Mouse (Mus musculus) CD4-positive, CD25-positive, alpha-beta regulatory T cell, adult 4 months (primary cell): ENCODE results near the gene Ascl2. TPM values are rescaled to one million over a fixed set of nuclear protein-coding genes. Genes with fewer than 3 reads are reported as not detected.

Source experiments
- ATAC-seq: one replicate; pipeline ENCODE4 v1.8.0; 2017
- polyA plus RNA-seq, 2 experiments: library from polyadenylated mRNA; unstranded; fragments of 100-300 nt; shearing (Covaris generic); gene quantifications; one replicate each; pipeline ENCODE4 v1.2.1; 2017

Ascl2 gene
- polyA plus RNA-seq, 2 experiments from 2014 or later, result 0.66 to 1.7 TPM

DNA sequence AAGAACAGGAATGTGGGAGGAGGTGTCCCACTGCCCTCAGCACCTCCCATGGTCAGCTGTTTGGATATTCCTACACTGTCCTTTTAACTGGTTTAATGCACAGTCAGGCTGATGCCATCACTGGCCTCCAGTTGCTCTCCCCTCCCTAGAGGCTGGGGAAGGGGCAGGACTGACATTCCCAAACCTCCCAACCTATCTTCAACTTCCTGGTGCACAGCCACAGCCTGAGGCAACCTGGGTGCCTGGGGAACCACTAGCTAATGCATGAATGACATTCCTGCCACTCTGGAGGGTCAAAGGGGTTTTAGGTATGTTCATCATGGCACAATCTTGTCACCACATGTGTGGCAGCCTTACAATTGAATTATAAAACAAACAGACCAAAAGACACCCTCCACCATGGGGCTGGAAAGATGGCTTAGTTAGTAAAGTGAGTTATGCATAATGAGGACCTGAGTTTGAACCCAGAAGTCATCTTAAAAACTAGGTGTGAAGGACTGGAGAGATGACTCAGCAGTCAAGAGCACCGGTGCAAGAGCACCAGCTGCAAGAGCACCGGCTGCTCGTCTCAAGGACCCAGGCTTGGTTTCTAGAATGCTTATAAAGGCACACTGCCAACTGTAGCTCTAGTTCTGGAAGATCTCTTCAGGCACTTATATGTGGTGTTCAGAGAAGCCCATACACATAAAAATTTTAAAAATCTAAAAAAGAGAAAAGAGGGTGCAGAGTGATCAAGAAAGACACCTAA, 28.5 kb upstream of the Ascl2 start:
- ATAC-seq, result no peak

- ATAC-seq, result no peak
Observed at GRCm38 (mm10) chr7:142996998-142997397, 27.9 kb upstream of the Ascl2 start.

GRCm38 (mm10) chr7:142995630-142996338, 26.7 kb upstream of the Ascl2 start:
- ATAC-seq, result no peak

- ATAC-seq, result no peak
Observed at GRCm38 (mm10) chr7:142995004-142995403, 25.9 kb upstream of the Ascl2 start.

DNA sequence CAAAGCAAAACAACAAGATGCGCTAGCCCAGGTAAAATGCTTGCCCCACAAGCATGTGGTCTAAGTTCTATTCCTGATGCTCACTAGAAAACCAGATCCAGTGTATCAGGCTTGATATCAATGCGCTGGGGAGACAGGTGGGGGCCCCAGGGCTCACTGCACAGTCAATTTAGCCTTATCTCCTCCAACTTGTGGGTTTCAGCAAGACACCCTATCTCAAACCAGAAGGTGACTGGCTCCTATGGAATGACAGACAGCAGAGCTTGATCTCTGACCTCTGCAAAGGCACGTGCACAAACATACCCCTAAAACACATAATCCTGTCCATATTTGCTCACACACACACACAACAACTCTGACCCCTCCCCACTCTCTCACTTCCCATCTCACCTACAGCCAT, 18.7 kb upstream of the Ascl2 start:
- no peak for ATAC-seq

DNA sequence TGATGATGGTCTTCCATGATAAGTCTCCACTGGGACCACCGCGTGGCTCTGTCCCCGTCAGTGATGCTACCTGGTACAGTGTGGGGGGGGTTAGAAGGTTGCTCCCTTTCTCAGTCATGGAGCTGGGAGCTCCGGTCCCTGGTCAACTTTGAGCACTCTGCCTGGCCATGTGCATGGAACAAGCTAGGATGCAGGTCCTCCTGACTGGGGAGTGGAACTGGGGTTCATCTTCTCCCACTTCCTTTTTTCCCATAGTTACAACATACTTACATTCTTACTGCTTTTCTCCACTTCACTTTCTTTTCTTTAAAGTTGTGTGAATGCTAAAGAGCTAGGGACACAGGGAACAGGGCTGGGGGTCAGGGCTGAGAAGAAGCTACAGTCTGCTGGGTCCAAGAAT, 16.1 kb upstream of the Ascl2 start:
- ATAC-seq, result no peak

DNA sequence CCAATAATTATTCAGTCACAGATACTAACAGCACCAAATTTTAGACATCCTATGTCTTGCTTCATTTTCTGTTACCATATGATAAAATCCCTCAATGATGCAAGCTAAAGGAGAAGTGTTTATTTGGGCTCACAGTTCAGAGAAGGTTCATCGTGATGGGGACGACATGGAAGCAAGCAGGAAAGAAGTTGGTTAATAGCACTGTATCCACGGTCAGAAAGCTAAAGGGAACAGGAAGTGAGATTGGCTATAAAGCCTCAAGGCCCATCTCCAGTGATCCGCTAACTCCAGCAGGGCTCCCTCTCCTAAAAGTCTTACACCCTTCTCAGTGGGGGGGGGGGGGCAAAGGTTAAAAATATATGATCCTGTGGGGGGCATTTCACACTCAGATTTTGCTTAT, 12.8 kb upstream of the Ascl2 start:
- ATAC-seq, result no peak

DNA sequence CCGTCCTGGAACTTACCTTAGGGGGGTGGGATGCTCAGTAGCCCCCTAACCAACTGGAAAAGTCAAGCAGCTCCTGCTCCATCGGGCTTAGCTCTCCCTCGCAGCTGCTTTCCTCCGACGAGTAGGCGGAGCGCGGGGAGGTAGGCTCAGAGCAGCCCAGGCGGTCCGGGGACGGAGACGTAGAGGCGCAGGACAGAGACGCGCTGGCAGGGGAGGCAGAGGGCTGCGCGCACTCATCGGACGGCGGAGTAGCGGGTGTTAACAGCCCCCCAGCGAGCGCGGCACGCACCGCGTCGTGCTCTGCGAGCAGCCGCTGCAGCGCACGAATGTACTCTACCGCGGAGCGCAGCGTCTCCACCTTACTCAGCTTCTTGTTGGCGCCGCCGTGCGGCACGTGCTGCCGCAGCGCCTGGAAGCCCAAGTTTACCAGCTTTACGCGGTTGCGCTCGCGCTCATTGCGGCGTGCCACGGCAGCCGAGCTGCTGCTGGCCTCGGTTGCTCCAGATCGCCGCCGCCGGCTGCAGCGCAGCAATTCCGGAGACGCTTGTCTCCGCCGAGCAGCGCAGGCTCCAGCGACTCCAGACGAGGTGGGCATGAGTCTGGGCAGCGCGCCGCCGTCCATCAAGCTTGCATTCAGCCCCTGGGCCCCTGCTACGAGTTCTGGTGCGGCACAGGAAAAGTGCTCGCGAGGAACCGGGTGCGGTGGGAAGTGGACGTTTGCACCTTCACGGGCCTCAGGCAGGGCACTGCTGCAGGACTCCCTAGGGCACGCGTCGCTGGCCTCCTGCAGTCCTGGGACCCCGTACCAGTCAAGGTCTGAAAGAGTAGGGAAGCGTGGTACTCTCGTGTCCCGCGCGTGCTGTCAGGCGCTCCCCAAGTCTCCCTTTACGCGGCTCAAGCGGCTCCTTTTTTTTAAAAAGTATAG, 918 bp downstream of the Ascl2 start:
- no peak for ATAC-seq

DNA sequence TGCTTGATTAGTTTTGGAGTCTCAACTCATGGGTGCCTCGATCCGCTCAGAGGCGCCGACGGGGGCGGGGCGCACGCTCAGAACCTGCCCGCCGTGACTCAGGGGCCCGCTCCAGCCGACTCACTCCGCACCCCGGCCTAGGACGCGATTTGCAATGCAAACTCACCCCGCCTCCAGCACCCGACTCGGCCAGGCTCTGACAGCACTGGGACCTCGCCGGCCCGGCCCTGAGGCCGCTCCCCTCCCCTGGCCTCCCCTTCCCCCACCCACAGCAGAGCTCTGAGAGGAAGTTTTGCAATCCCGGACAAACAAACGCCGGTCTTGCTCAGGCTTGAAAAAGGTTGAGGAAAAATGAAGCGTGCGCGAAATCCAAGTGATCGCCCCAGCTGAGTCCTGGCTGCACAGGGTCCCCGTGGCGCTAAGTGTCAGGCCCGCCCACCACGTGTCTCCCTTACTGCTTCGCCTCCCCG, 1.6 kb downstream of the Ascl2 start:
- ATAC-seq, result no peak

DNA sequence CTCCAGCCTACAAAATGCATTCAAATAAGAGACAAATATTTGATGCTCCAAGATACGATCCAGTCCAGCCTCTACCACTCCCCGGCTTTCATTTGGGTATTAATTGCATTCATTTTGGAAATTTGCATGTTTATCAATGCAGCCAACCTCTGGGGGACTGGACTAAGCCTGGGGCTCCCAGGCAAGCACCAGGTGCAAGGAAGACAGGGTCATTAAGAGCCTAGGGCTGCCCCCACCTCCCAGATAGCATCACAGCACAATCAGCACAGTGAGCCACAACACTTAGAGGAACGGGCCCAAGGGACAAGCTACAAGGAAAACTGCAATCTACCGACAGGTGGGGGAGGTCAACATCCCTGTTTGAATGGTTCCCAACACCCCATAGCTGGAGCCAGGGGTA, 9.3 kb downstream of the Ascl2 start:
- no peak for ATAC-seq

DNA sequence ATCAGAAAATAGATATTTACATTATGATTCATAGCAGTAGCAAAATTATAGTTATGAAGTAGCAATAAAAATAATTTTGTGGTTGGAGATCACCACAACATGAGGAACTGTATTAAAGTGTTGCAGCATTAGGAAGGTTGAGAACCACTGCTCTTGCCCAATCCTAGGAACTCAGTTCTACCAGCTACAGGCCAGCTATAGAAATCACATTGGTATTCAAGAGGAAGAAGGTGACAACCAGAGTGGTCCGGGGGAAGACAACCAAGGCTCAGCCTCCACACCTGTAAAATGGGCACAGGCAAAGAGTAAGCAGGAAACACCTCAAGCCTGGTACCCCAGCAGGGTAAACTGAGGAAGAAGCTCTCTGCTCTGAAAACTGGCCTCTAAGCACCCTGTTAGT, 10.2 kb downstream of the Ascl2 start:
- ATAC-seq, result no peak

GRCm38 (mm10) chr7:142956018-142956417, 13.0 kb downstream of the Ascl2 start:
- ATAC-seq, result no peak

GRCm38 (mm10) chr7:142949568-142949967, 19.5 kb downstream of the Ascl2 start:
- no peak for ATAC-seq

- no peak for ATAC-seq
Observed at GRCm38 (mm10) chr7:142937631-142938030, 31.4 kb downstream of the Ascl2 start.

DNA sequence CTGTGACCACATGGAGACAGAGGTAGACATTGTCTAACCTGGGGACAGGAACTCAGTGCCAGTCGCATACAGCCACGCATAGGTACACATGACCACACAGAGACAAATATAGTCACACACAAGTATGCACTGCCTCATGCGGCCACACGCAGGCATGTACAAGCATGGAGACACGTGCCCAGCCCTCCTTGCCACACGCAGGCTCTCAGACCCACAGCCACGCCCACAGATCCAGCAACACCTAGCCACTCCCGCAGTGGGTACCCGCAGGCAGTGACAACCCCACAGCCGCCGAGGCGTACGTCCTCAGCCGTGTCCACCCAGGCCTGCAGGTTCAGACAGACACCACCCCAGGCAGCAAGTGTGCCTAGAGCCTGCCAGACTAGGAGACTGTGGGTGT, 33.4 kb downstream of the Ascl2 start:
- no peak for ATAC-seq

DNA sequence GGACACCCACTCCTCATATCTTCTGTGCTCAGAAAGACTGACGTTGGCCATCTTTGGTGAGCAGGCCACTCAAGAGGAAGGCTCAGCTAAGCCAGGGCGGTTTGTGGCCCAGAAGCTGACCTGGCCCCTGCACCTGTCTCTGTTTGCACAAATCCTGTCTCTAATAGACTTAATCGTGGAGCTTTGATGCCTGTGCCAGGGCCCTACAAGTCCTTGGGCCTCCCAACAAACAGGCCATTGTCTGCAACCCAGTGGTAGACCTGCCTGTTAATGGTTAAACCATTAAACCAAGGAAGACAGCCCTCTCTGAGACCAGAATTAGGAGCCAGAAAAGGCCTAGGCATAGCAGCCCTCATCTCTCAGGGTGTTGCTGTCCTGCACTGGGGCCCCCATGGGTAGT, 36.6 kb downstream of the Ascl2 start:
- ATAC-seq, result no peak

DNA sequence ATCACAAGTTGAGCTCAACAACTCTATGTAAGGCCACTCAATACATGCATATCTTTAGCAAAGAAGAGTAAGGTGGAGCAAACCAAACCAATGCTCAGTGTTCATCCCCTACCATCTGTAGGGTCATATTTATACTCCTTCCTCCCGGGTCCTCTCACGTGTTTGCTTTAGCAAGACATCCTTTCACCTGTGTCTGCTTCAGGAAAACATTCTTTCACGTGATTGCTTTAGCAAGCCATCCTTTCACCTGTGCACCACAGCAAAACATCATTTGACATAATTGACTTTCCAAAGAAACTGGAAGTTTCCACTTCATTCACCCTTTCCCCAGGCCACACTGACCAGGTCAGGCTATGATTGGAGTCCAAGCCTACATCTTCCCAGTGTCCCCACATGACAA, 38.0 kb downstream of the Ascl2 start, which contains the start of gene Th:
Gene Th, minus strand, starts transcription at position 101 of the 400 bp plus-strand sequence.
- no peak for ATAC-seq

- ATAC-seq, result no peak
Observed at GRCm38 (mm10) chr7:142929516-142929915, 39.5 kb downstream of the Ascl2 start.

GRCm38 (mm10) chr7:142927293-142927692, 41.8 kb downstream of the Ascl2 start:
- no peak for ATAC-seq

- peak; percentile 81 for ATAC-seq
Observed at GRCm38 (mm10) chr7:142918641-142919628, 50.1 kb downstream of the Ascl2 start.

DNA sequence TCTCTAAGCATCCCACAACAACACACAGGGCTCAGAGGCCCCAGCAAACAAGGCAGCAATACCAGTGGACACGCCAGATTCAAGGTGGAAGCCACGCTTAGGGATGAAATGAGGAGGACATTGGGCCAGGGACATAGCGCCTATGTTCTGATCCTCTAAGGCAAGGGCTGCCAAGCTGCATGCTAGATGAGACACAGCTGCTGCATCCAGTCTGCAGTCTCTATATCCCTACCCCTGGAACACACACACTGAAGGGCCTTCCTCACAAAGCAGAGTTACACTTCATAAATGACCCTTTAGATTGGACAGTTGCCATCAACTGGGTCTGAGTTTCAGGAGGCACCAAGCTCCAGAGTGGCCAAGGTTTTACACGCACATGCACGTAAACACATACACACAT, 51.4 kb downstream of the Ascl2 start:
- ATAC-seq, result no peak
